ENCODE assay signal across 11 mouse cellular contexts in genomic region chr19:4222165-4222564, GRCm38 (mm10). TPM values are rescaled to one million over a fixed set of nuclear protein-coding genes. Genes with fewer than 3 reads are reported as not detected.
DNase-seq lines count a peak whose midpoint lies in the region; ATAC-seq and TF ChIP-seq lines count a peak whose summit lies in the region.
"Had no signal": no experiment of that assay in that cellular context is flagged by ENCODE, and none has a peak within 500 bp of the region (broad histone marks: within the 10 kb centered on the region; RNA-seq: fewer than 3 reads in every experiment).

No protein-coding gene starts in this region.

- peaks cover 15% of the 10 kb centered on the region for H3K4me1 ChIP-seq in hindbrain, embryonic 16.5 days (ENCODE audit: control insufficient read depth, insufficient read depth, low read depth, low read length)
- H3K4me1 ChIP-seq in hindbrain, embryonic 11.5 days (replicated peaks; ENCODE audit: control insufficient read depth, insufficient read depth, low read length), result no peaks in the 10 kb centered on the region
- H3K4me1 ChIP-seq in forebrain, embryonic 11.5 days (replicated peaks; ENCODE audit: control insufficient read depth, insufficient read depth, low read length), result peaks cover under 1% of the 10 kb centered on the region; the same call in 1 of the 2 replicates

- no peaks in the 10 kb centered on the region for H3K36me3 ChIP-seq in hindbrain, embryonic 16.5 days (ENCODE audit: control insufficient read depth, insufficient read depth, low read length)
- H3K36me3 ChIP-seq in hindbrain, embryonic 11.5 days (ENCODE audit: control insufficient read depth, insufficient read depth, low read length), result no peaks in the 10 kb centered on the region
- H3K36me3 ChIP-seq in forebrain, embryonic 11.5 days (ENCODE audit: control insufficient read depth, insufficient read depth, low read length), result no peaks in the 10 kb centered on the region
- H3K36me3 ChIP-seq: liver, embryonic 15.5 days had no signal

- CTCF ChIA-PET in Patski (lab: Charles Lee), result interaction anchor here (1.4 to 20.5 kb wide), 2 partner anchors 10 to 16 kb away, joined by 3 to 396 read pairs; partner anchors contain the start of genes AC109138.7 and Clcf1

- no peak for DNase-seq in hindbrain, embryonic 11.5 days (ENCODE audit: low spot score)
- DNase-seq in Patski (ENCODE audit: low read depth, low spot score), result no peak
- DNase-seq in kidney, adult 18-20 months, result peak; percentile 64
- DNase-seq in embryo, embryonic 10 days (ENCODE audit: low spot score), result no peak
- DNase-seq in urinary bladder, adult 2 months (ENCODE audit: low spot score), result no peak
- DNase-seq in forebrain, embryonic 11.5 days (ENCODE audit: low spot score), result no peak

- no peak overlapping the region for H3K4me3 ChIP-seq in hindbrain, embryonic 16.5 days (ENCODE audit: low read length)
- H3K4me3 ChIP-seq in hindbrain, embryonic 11.5 days (ENCODE audit: low read depth, low read length), result no peak overlapping the region
- no peak overlapping the region for H3K4me3 ChIP-seq in forebrain, embryonic 11.5 days (ENCODE audit: low read depth, low read length)
- H3K4me3 ChIP-seq: layer of hippocampus, adult 2 months; liver, embryonic 15.5 days had no signal

- H3K4me2 ChIP-seq in hindbrain, embryonic 16.5 days (ENCODE audit: low read length), result no peak overlapping the region
- no peak overlapping the region for H3K4me2 ChIP-seq in hindbrain, embryonic 11.5 days (replicated peaks; ENCODE audit: low read depth, low read length)
- no peak overlapping the region for H3K4me2 ChIP-seq in forebrain, embryonic 11.5 days (ENCODE audit: low read depth, low read length, severe bottlenecking)

- POLR2A ChIA-PET in Patski (lab: Charles Lee), result interaction anchor here (1.5 to 4.1 kb wide), 3 partner anchors 10 to 14 kb away, joined by 9 to 23 read pairs (median 9); partner anchors contain the start of gene Pold4

- 63% methylated on average over 11 of the region's 11 CpGs for WGBS in hindbrain, embryonic 16.5 days
- 78% methylated on average over 11 of the region's 11 CpGs for WGBS in hindbrain, embryonic 11.5 days
- WGBS in forebrain, embryonic 11.5 days, result 86% methylated on average over 11 of the region's 11 CpGs

- TF ChIP-seq CTCF in Patski (IDR thresholded peaks at IDR 0.05), result no peak

- H3K9me3 ChIP-seq in hindbrain, embryonic 16.5 days (ENCODE audit: control insufficient read depth, low read length), result no peaks in the 10 kb centered on the region
- no peaks in the 10 kb centered on the region for H3K9me3 ChIP-seq in hindbrain, embryonic 11.5 days (ENCODE audit: control insufficient read depth, low read length)
- H3K9me3 ChIP-seq in forebrain, embryonic 11.5 days (ENCODE audit: control insufficient read depth, low read length), result no peaks in the 10 kb centered on the region
- H3K9me3 ChIP-seq: liver, embryonic 15.5 days had no signal

- H3K27me3 ChIP-seq in hindbrain, embryonic 16.5 days (replicated peaks; ENCODE audit: control insufficient read depth, insufficient read depth, low read length), result peaks cover under 1% of the 10 kb centered on the region
- H3K27me3 ChIP-seq in hindbrain, embryonic 11.5 days (ENCODE audit: control insufficient read depth, insufficient read depth, low read length), result no peaks in the 10 kb centered on the region; the same call in none of the 2 replicates
- no peaks in the 10 kb centered on the region for H3K27me3 ChIP-seq in Patski
- H3K27me3 ChIP-seq in forebrain, embryonic 11.5 days (ENCODE audit: control insufficient read depth, insufficient read depth, low read length), result no peaks in the 10 kb centered on the region

- no peak overlapping the region for H3K27ac ChIP-seq in hindbrain, embryonic 16.5 days (ENCODE audit: low read depth, low read length)
- no peak overlapping the region for H3K27ac ChIP-seq in hindbrain, embryonic 11.5 days (ENCODE audit: low read depth, low read length)
- no peak overlapping the region for H3K27ac ChIP-seq in forebrain, embryonic 11.5 days (ENCODE audit: low read depth, low read length)
- H3K27ac ChIP-seq: layer of hippocampus, adult 2 months; liver, embryonic 15.5 days had no signal

- H3K9ac ChIP-seq in hindbrain, embryonic 16.5 days (ENCODE audit: low read depth, low read length), result no peak overlapping the region
- H3K9ac ChIP-seq in hindbrain, embryonic 11.5 days (ENCODE audit: low read depth, low read length), result no peak overlapping the region
- H3K9ac ChIP-seq in forebrain, embryonic 11.5 days (ENCODE audit: low read length), result no peak overlapping the region
- H3K9ac ChIP-seq: liver, embryonic 15.5 days had no signal

- peak; percentile 70 for ATAC-seq in hindbrain, embryonic 16.5 days
- no peak for ATAC-seq in hindbrain, embryonic 11.5 days (ENCODE audit: low FRiP score)
- peak; percentile 22 for ATAC-seq in Patski
- peak; percentile 40; the same call in 1 of the 2 replicates for ATAC-seq in megakaryocyte progenitor cell, adult 5-6 weeks (replicated peaks; ENCODE audit: poor library complexity)
- ATAC-seq in forebrain, embryonic 11.5 days (replicated peaks; ENCODE audit: low FRiP score), result no peak

- in situ Hi-C loops in Patski (cut with MboI; ENCODE audit: low pct_unique_long_range_greater_than_20kb), result no loop called here

RNA-seq across cellular contexts. Expression of gene AC109138.7, which starts 8.0 kb away (rescaled TPM):
- polyA plus RNA-seq in hindbrain, embryonic 16.5 days (2015; fragmentation: Nextera tagmentation; extraction: Ambion mirVana), result not detected in 2 replicates
- not detected in 2 replicates for polyA plus RNA-seq in hindbrain, embryonic 11.5 days (2014; fragmentation: Nextera tagmentation; extraction: Ambion mirVana)
- polyA plus RNA-seq in Patski (2021), result 0.62 TPM
- not detected in 2 replicates for total RNA-seq in megakaryocyte progenitor cell, adult 5-6 weeks (2015)
- not detected in 2 replicates for total RNA-seq in megakaryocyte progenitor cell, adult 5-6 weeks (2017)
- polyA plus RNA-seq in urinary bladder, adult 2 months (2012; rRNA removed), result not detected in 2 replicates
- not detected in 2 replicates for polyA plus RNA-seq in forebrain, embryonic 11.5 days (2014; fragmentation: Nextera tagmentation; extraction: Ambion mirVana)
- total RNA-seq: ES-E14; layer of hippocampus, adult 2 months had no signal
- polyA plus RNA-seq: liver, embryonic 15.5 days had no signal

RNA-seq across cellular contexts. Expression of gene Clcf1, which starts 8.1 kb away (rescaled TPM):
- 1.0 and 1.1 TPM in 2 replicates for polyA plus RNA-seq in hindbrain, embryonic 16.5 days (2015; fragmentation: Nextera tagmentation; extraction: Ambion mirVana)
- polyA plus RNA-seq in hindbrain, embryonic 11.5 days (2014; fragmentation: Nextera tagmentation; extraction: Ambion mirVana), result 0.82 and 0.90 TPM in 2 replicates
- polyA plus RNA-seq in Patski (2021), result 122 TPM
- 2.8 and 5.0 TPM in 2 replicates for total RNA-seq in megakaryocyte progenitor cell, adult 5-6 weeks (2015)
- 1.3 and 3.0 TPM in 2 replicates for total RNA-seq in megakaryocyte progenitor cell, adult 5-6 weeks (2017)
- 10.8 and 13.1 TPM in 2 replicates for polyA plus RNA-seq in urinary bladder, adult 2 months (2012; rRNA removed)
- polyA plus RNA-seq in forebrain, embryonic 11.5 days (2014; fragmentation: Nextera tagmentation; extraction: Ambion mirVana), result 1.0 and 1.8 TPM in 2 replicates

RNA-seq across cellular contexts. Expression of gene Pold4, which starts 9.5 kb away (rescaled TPM):
- polyA plus RNA-seq in hindbrain, embryonic 16.5 days (2015; fragmentation: Nextera tagmentation; extraction: Ambion mirVana), result 21.3 and 24.0 TPM in 2 replicates
- 11.0 and 17.9 TPM in 2 replicates for polyA plus RNA-seq in hindbrain, embryonic 11.5 days (2014; fragmentation: Nextera tagmentation; extraction: Ambion mirVana)
- polyA plus RNA-seq in Patski (2021), result 49.5 TPM
- 53.6 and 55.0 TPM in 2 replicates for total RNA-seq in megakaryocyte progenitor cell, adult 5-6 weeks (2015)
- total RNA-seq in megakaryocyte progenitor cell, adult 5-6 weeks (2017), result 60.4 and 67.8 TPM in 2 replicates
- polyA plus RNA-seq in urinary bladder, adult 2 months (2012; rRNA removed), result 76.4 and 82.1 TPM in 2 replicates
- 8.0 and 8.8 TPM in 2 replicates for polyA plus RNA-seq in forebrain, embryonic 11.5 days (2014; fragmentation: Nextera tagmentation; extraction: Ambion mirVana)

RNA-seq across cellular contexts. Expression of gene Rad9a, which starts 20.7 kb away (rescaled TPM):
- polyA plus RNA-seq in hindbrain, embryonic 16.5 days (2015; fragmentation: Nextera tagmentation; extraction: Ambion mirVana), result 25.0 and 26.5 TPM in 2 replicates
- polyA plus RNA-seq in hindbrain, embryonic 11.5 days (2014; fragmentation: Nextera tagmentation; extraction: Ambion mirVana), result 41.6 and 42.1 TPM in 2 replicates
- 33.9 TPM for polyA plus RNA-seq in Patski (2021)
- 28.0 and 31.0 TPM in 2 replicates for total RNA-seq in megakaryocyte progenitor cell, adult 5-6 weeks (2015)
- 16.1 and 19.7 TPM in 2 replicates for total RNA-seq in megakaryocyte progenitor cell, adult 5-6 weeks (2017)
- polyA plus RNA-seq in urinary bladder, adult 2 months (2012; rRNA removed), result 19.2 and 23.2 TPM in 2 replicates
- polyA plus RNA-seq in forebrain, embryonic 11.5 days (2014; fragmentation: Nextera tagmentation; extraction: Ambion mirVana), result 49.9 and 52.6 TPM in 2 replicates

RNA-seq across cellular contexts. Expression of gene Ppp1ca, which starts 30.3 kb away (rescaled TPM):
- 604 and 614 TPM in 2 replicates for polyA plus RNA-seq in hindbrain, embryonic 16.5 days (2015; fragmentation: Nextera tagmentation; extraction: Ambion mirVana)
- 868 and 927 TPM in 2 replicates for polyA plus RNA-seq in hindbrain, embryonic 11.5 days (2014; fragmentation: Nextera tagmentation; extraction: Ambion mirVana)
- 674 TPM for polyA plus RNA-seq in Patski (2021)
- 395 and 413 TPM in 2 replicates for total RNA-seq in megakaryocyte progenitor cell, adult 5-6 weeks (2015)
- total RNA-seq in megakaryocyte progenitor cell, adult 5-6 weeks (2017), result 482 and 538 TPM in 2 replicates
- 257 and 304 TPM in 2 replicates for polyA plus RNA-seq in urinary bladder, adult 2 months (2012; rRNA removed)
- polyA plus RNA-seq in forebrain, embryonic 11.5 days (2014; fragmentation: Nextera tagmentation; extraction: Ambion mirVana), result 856 and 864 TPM in 2 replicates

Comparison
In these comparisons a context has a peak if more than half of its experiments do, and no peak if none do; other contexts are left out.
1. ATAC-seq: peak in hindbrain, embryonic 16.5 days (single experiment), Patski (single experiment) and megakaryocyte progenitor cell, adult 5-6 weeks (single experiment); none in hindbrain, embryonic 11.5 days (single experiment) and forebrain, embryonic 11.5 days (single experiment).